Mouse (Mus musculus): ENCODE data around the gene Aak1. TPM values are rescaled to one million over a fixed set of nuclear protein-coding genes. Genes with fewer than 3 reads are reported as not detected.
"Not testable (repeated sequence)": the region's sequence is repeated elsewhere in the genome, so short reads cannot be mapped to it uniquely, and the experiment has no call there.

The Aak1 gene
- polyA plus RNA-seq, 1 experiment: 21.5 TPM

DNA sequence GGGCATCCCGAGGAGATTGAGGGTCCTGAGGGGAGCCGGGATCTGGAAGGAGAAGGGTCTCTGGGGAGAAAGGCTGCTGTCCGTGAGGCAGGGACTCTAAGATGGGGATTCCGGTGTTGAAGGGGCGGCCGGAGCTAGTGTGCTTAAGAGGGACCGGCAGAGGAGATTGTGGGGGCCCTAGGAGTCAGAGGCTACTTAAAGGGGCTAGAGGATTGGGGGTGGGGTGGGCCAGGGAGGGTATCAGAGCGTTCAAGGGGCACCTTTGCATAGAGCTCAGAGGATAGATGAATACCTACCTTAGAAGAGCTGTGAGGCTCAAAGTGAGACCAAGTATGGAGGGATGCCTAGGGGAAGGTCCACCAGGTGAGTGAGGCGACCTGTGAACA is 193.8 kb downstream of the Aak1 start:
- WGBS: 7% methylated on average over 9 of the region's 9 CpGs
- H3K4me3 ChIP-seq (ENCODE audit: extremely low read depth, insufficient read depth, insufficient read length): peak overlapping the region; percentile 88
- 0 out of 2 replicates have a peak, but pooled peaks cover 3% of the 10 kb centered on the region for H3K36me3 ChIP-seq (ENCODE audit: control insufficient read depth, insufficient read depth, low read length)
- peaks cover 6% of the 10 kb centered on the region; the same call in 1 of the 2 replicates for H3K4me1 ChIP-seq (ENCODE audit: control insufficient read depth, insufficient read depth, insufficient read length)
- no peak for DNase-seq (ENCODE audit: low read depth in 1 of 2, low spot score in 2 of 2)
- TF ChIP-seq CTCF (IDR thresholded peaks at IDR 0.05; ENCODE audit: extremely low read depth, insufficient read depth, insufficient read length, insufficient replicate concordance) (no peak), POLR2A (IDR thresholded peaks at IDR 0.05; ENCODE audit: low read depth, low read length) (no peak)
- H3K27me3 ChIP-seq (ENCODE audit: control insufficient read depth, insufficient read depth, low read length): no peaks in the 10 kb centered on the region
- peak overlapping the region; percentile 47; the same call in 1 of the 2 replicates for H3K27ac ChIP-seq (ENCODE audit: insufficient read depth, low read length)

DNA sequence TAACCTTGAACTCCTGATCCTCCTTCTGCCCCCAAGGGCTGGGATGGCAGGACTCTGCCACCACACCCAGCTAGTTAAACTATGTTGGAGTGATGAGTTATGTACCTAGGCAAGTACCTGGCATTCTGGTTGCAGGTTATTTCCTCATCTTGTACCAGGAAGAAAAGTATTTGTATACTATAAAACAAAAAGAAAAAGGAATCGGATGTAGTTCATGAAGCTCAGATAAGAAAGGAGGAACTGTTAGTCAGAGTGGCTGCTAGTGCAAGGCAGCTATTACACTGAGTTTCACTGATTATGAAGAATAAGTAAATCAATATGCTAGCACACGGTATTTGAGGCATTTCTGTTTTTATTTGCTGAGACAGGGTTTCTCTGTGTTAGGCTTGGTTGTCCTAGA is 195.6 kb downstream of the Aak1 start:
- no peak for DNase-seq (ENCODE audit: low read depth in 1 of 2, low spot score in 2 of 2)
- WGBS: 68% methylated on average over 2 of the region's 2 CpGs
- H3K27ac ChIP-seq (ENCODE audit: insufficient read depth, low read length): no peak overlapping the region
- no peak overlapping the region for H3K4me3 ChIP-seq (ENCODE audit: extremely low read depth, insufficient read depth, insufficient read length)
- H3K4me1 ChIP-seq (ENCODE audit: control insufficient read depth, insufficient read depth, insufficient read length): peaks cover 4% of the 10 kb centered on the region; the same call in 1 of the 2 replicates
- H3K27me3 ChIP-seq (ENCODE audit: control insufficient read depth, insufficient read depth, low read length): no peaks in the 10 kb centered on the region
- 0 out of 2 replicates have a peak, but pooled peaks cover 3% of the 10 kb centered on the region for H3K36me3 ChIP-seq (ENCODE audit: control insufficient read depth, insufficient read depth, low read length)
- TF ChIP-seq POLR2A (IDR thresholded peaks at IDR 0.05; ENCODE audit: low read depth, low read length) (no peak), CTCF (IDR thresholded peaks at IDR 0.05; ENCODE audit: extremely low read depth, insufficient read depth, insufficient read length, insufficient replicate concordance) (no peak)

DNA sequence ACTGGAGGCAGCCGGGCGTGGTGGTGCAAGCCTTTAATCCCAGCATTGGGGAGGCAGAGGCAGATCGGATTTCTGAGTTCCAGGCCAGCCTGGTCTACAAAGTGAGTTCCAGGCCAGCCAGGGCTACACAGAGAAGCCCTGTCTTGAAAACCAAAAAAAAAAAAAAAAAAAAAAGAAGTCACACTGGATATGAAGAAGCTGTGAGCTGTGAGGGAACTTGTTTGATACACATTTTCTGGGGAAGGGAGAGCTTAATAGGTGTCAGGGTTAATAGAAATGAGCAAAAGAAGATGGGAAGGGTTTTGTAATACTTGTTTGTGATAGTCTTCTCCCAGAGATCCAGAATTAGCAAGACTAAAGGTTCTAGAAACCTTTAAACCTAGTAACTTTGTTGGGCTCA is 196.2 kb downstream of the Aak1 start:
- no peak for DNase-seq (ENCODE audit: low read depth in 1 of 2, low spot score in 2 of 2)
- H3K27ac ChIP-seq (ENCODE audit: insufficient read depth, low read length): no peak overlapping the region
- H3K36me3 ChIP-seq (ENCODE audit: control insufficient read depth, insufficient read depth, low read length): 0 out of 2 replicates have a peak, but pooled peaks cover 3% of the 10 kb centered on the region
- H3K27me3 ChIP-seq (ENCODE audit: control insufficient read depth, insufficient read depth, low read length): no peaks in the 10 kb centered on the region
- peaks cover 4% of the 10 kb centered on the region; the same call in 1 of the 2 replicates for H3K4me1 ChIP-seq (ENCODE audit: control insufficient read depth, insufficient read depth, insufficient read length)
- WGBS: 93% methylated on average over 3 of the region's 3 CpGs
- TF ChIP-seq CTCF (IDR thresholded peaks at IDR 0.05; ENCODE audit: extremely low read depth, insufficient read depth, insufficient read length, insufficient replicate concordance) (no peak), POLR2A (IDR thresholded peaks at IDR 0.05; ENCODE audit: low read depth, low read length) (no peak)
- no peak overlapping the region for H3K4me3 ChIP-seq (ENCODE audit: extremely low read depth, insufficient read depth, insufficient read length)

DNA sequence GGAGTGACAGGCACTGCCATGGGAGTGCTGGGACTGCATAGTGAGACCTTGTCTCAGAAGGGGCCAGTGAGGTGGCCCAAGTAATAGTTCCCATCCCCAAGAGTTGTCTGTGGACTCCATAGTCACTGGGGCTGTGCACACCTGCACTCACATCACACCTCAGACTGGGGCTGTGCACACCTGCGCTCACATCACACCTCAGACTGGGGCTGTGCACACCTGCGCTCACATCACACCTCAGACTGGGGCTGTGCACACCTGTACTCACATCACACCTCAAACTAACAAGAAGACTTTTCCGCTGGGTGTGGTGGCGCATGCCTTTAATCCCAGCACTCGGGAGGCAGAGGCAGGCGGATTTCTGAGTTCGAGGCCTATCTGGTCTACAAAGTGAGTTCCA is 199.4 kb downstream of the Aak1 start:
- DNase-seq (ENCODE audit: low read depth in 1 of 2, low spot score in 2 of 2); H3K4me3 ChIP-seq (ENCODE audit: extremely low read depth, insufficient read depth, insufficient read length); H3K4me1 ChIP-seq (ENCODE audit: control insufficient read depth, insufficient read depth, insufficient read length); H3K27ac ChIP-seq (ENCODE audit: insufficient read depth, low read length); H3K27me3 ChIP-seq (ENCODE audit: control insufficient read depth, insufficient read depth, low read length): not testable (repeated sequence)
- 94% methylated on average over 7 of the region's 7 CpGs for WGBS
- H3K36me3 ChIP-seq (ENCODE audit: control insufficient read depth, insufficient read depth, low read length): peaks cover 12% of the 10 kb centered on the region

DNA sequence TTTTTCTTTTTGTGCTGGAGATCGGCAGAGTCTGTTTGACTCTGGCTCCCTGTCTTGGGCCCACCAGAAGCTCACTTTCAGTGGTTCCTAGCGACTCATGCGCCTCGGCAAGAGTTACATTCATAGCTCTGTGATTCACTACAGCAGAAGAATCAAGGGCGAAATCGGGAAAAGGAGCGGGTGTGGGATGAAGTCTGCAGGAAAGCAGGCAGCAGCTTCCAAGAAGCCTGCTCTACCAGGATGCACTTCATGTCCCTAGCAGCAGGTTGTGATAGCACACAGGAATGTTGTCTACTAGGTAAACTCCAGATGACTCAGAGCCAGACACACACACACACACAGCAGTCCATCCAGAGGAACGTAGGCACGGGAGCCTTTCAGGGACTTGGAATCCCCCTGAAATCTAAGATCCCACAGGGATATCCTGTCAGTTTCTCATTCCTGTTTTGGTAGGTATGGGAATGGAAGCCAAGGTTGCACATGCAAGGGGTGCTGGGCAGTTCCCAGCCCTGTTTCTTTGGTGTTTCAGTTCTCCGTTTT is 202.6 kb downstream of the Aak1 start:
- Histone ChIP-seq H3K27ac (ENCODE audit: insufficient read depth, low read length) (no peak overlapping the region), H3K4me1 (ENCODE audit: control insufficient read depth, insufficient read depth, insufficient read length) (no peaks in the 10 kb centered on the region), H3K4me3 (ENCODE audit: extremely low read depth, insufficient read depth, insufficient read length) (no peak overlapping the region), H3K27me3 (ENCODE audit: control insufficient read depth, insufficient read depth, low read length) (no peaks in the 10 kb centered on the region), H3K36me3 (ENCODE audit: control insufficient read depth, insufficient read depth, low read length) (peaks cover 25% of the 10 kb centered on the region)
- TF ChIP-seq CTCF (IDR thresholded peaks at IDR 0.05; ENCODE audit: extremely low read depth, insufficient read depth, insufficient read length, insufficient replicate concordance): no peak
- TF ChIP-seq POLR2A (IDR thresholded peaks at IDR 0.05; ENCODE audit: low read depth, low read length): no peak
- DNase-seq (ENCODE audit: low read depth in 1 of 2, low spot score in 2 of 2): no peak
- 93% methylated on average over 10 of the region's 10 CpGs for WGBS

Other genes with a start within 250 kb of the Aak1 start
- gene Asprv1, start 221.4 kb upstream of the Aak1 start, polyA plus RNA-seq (2012; rRNA removed): 2.5 and 3.2 TPM in 2 replicates
- gene Mxd1, start 180.4 kb upstream of the Aak1 start, polyA plus RNA-seq (2012; rRNA removed): 21.6 and 24.0 TPM in 2 replicates
- 4.4 and 4.5 TPM in 2 replicates for gene Snrnp27, start 165.0 kb upstream of the Aak1 start, polyA plus RNA-seq (2012; rRNA removed)
- 5.4 and 7.8 TPM in 2 replicates for gene Gmcl1, start 116.1 kb upstream of the Aak1 start, polyA plus RNA-seq (2012; rRNA removed)
- gene Anxa4, start 55.9 kb upstream of the Aak1 start, polyA plus RNA-seq (2012; rRNA removed): 9.7 and 13.7 TPM in 2 replicates
- gene Nfu1, start 159.7 kb downstream of the Aak1 start, polyA plus RNA-seq (2012; rRNA removed): 56.1 and 76.2 TPM in 2 replicates
- gene Gfpt1, start 193.3 kb downstream of the Aak1 start, polyA plus RNA-seq (2012; rRNA removed): 5.6 and 6.1 TPM in 2 replicates